Mouse (Mus musculus) spleen, adult 2 months (tissue): ENCODE measurements at regions not wholly inside any gene's neighbourhood (a gene's known extent, or its start where the extent isn't known, plus 50 kb on each side); places are given as distances from the start of the nearest gene placed in this dataset.

Experiments
- CTCF ChIP-seq: fragments of 200-500 bp; IDR thresholded peaks from 2 replicates; pipeline ENCODE4 v1.5.1; 2011; ENCODE audit warnings: mild to moderate bottlenecking, inconsistent platforms; ENCODE audit not compliant: insufficient read depth, insufficient read length, insufficient replicate concordance; ENCODE audit errors: extremely low read depth
- POLR2A ChIP-seq: fragments of 200-500 bp; IDR thresholded peaks from 2 replicates; pipeline ENCODE4 v1.6.1; 2011; ENCODE audit warnings: low read depth, low read length, inconsistent platforms

DNA sequence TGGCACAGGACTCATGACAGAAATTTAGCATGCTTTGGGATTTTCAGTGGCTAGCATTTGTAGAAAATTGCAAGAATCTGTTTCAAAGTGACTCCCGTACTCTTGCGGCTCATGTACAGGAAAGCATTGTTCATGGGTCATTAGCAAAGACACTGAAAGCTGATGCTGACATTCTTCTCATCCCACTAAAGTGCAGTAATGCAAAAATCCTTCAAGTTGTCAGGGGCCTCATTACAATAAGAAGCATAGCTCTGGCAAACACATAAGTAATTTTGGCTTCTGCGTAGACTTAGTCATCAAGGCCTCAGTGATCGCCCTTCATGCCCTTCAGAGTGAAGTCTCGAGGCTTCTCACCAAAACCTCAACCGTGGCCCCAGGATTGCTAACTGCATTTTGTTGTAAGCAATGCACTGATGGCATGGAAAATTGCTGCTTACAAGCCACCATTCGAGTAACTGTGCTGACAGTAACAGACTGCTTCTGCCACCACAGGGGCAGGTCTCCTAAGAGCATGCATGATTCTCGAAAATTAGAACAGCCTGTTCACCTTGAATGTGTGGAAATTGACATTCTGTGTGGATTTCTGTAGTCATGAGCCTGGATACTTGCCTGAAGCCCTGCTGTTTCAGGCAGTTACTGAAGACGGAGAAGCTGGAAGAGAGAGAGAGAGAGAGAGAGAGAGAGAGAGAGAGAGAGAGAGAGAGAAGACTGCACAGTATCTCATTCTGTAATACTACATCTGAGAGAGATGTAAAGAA, 176.6 kb upstream of the C9orf72 start:
- TF ChIP-seq CTCF (no peak), POLR2A (no peak)
